ENCODE assay signal across 19 mouse cellular contexts in genomic region chr2:181548227-181548626, GRCm38 (mm10). TPM values are rescaled to one million over a fixed set of nuclear protein-coding genes. Genes with fewer than 3 reads are reported as not detected.
A peak's percentile ranks its signal among the peaks of the same experiment; 100 is the strongest.
DNase-seq lines count a peak whose midpoint lies in the region; ATAC-seq and TF ChIP-seq lines count a peak whose summit lies in the region.
"Had no signal": no experiment of that assay in that cellular context is flagged by ENCODE, and none has a peak within 500 bp of the region (broad histone marks: within the 10 kb centered on the region; RNA-seq: fewer than 3 reads in every experiment).

No protein-coding gene starts in this region.

- H3K36me3 ChIP-seq in heart, embryonic 12.5 days: peaks cover 72% of the 10 kb centered on the region
- peaks cover 0 to 33% of the 10 kb centered on the region in 2 experiments; a peak in 2 of 4 replicates for H3K36me3 ChIP-seq in MEL (ENCODE audit: control insufficient read depth in 1 of 2, insufficient read depth in 2 of 2, low read length in 2 of 2)
- H3K36me3 ChIP-seq in splenic B cell, adult 2 months (ENCODE audit: control insufficient read depth, insufficient read depth, low read length, poor library complexity, severe bottlenecking): peaks cover 29% of the 10 kb centered on the region

- DNase-seq in heart, adult 11 months: peak; percentile 24
- DNase-seq in MEL (ENCODE audit: low read depth, low spot score): peak; percentile 41
- DNase-seq in splenic B cell, adult 2 months (ENCODE audit: low read depth, low spot score): peak; percentile 18
- no peak for DNase-seq in thymus, postnatal 10 days (ENCODE audit: low spot score in 2 of 2)
- DNase-seq in left cerebral cortex, adult 2 months (ENCODE audit: extremely low spot score in 1 of 2, low spot score in 2 of 2): no peak
- DNase-seq: adrenal gland, adult 2 months; adrenal gland, postnatal 25 days; cerebellum, adult 11-12 months; cerebellum, adult 9-11 months; cerebellum, postnatal 36 days; forebrain, postnatal 0 days; gastrocnemius, postnatal 14 days; heart, postnatal 10 days; heart, postnatal 4 days had no signal

- H3K4me1 ChIP-seq in heart, embryonic 12.5 days (replicated peaks): 0 out of 2 replicates have a peak, but pooled peaks cover 6% of the 10 kb centered on the region
- no peaks in the 10 kb centered on the region for H3K4me1 ChIP-seq in MEL (ENCODE audit: control insufficient read depth in 1 of 2, insufficient read depth in 2 of 2, low read length in 2 of 2)
- H3K4me1 ChIP-seq: embryonic facial prominence, embryonic 10.5 days; forebrain, embryonic 13.5 days had no signal

- H3K79me2 ChIP-seq in MEL (ENCODE audit: control insufficient read depth, insufficient read depth, low read length, poor library complexity): 0 out of 2 replicates have a peak, but pooled peaks cover 1% of the 10 kb centered on the region

- TF ChIP-seq CTCF in MEL (IDR thresholded peaks at IDR 0.05 in 2 of 3, conservative IDR thresholded peaks at IDR 0.05 in 1 of 3; ENCODE audit: control insufficient read depth in 1 of 3, insufficient read depth in 1 of 3, low read depth in 2 of 3, low read length in 3 of 3, poor library complexity in 1 of 3, severe bottlenecking in 1 of 3): no peak
- TF ChIP-seq CTCF in left cerebral cortex, adult 2 months (IDR thresholded peaks at IDR 0.05): no peak

- no peak for TF ChIP-seq EP300 in MEL (IDR thresholded peaks at IDR 0.05; ENCODE audit: low read depth in 1 of 2, low read length in 2 of 2)

- no peak overlapping the region for H3K4me3 ChIP-seq in heart, embryonic 12.5 days
- H3K4me3 ChIP-seq in MEL (ENCODE audit: control insufficient read depth in 1 of 2, insufficient read depth in 1 of 2, low read depth in 2 of 2, low read length in 2 of 2): no peak overlapping the region
- H3K4me3 ChIP-seq in left cerebral cortex, adult 2 months: no peak overlapping the region
- H3K4me3 ChIP-seq: embryonic facial prominence, embryonic 10.5 days; forebrain, embryonic 13.5 days had no signal

- no peaks in the 10 kb centered on the region for H3K27me3 ChIP-seq in heart, embryonic 12.5 days (replicated peaks)
- no peaks in the 10 kb centered on the region for H3K27me3 ChIP-seq in MEL (ENCODE audit: control insufficient read depth in 1 of 2, insufficient read depth in 2 of 2, low read length in 2 of 2)
- H3K27me3 ChIP-seq in splenic B cell, adult 2 months (ENCODE audit: control insufficient read depth, insufficient read depth, low read length, poor library complexity, severe bottlenecking): no peaks in the 10 kb centered on the region
- H3K27me3 ChIP-seq: forebrain, embryonic 13.5 days had no signal

- no peak for TF ChIP-seq RAD21 in MEL (IDR thresholded peaks at IDR 0.05; ENCODE audit: low read depth, low read length)

- intact Hi-C loops in left cerebral cortex, adult 2 months (cut with DNase I): no loop called here

- H3K9me3 ChIP-seq in heart, embryonic 12.5 days (replicated peaks): no peaks in the 10 kb centered on the region
- no peaks in the 10 kb centered on the region for H3K9me3 ChIP-seq in MEL (replicated peaks; ENCODE audit: insufficient read depth, low read length)
- H3K9me3 ChIP-seq: embryonic facial prominence, embryonic 10.5 days; forebrain, embryonic 13.5 days had no signal

- ATAC-seq in heart, embryonic 12.5 days (ENCODE audit: insufficient number of reproducible peaks, low FRiP score): no peak
- ATAC-seq in granulocyte monocyte progenitor cell, adult 5-6 weeks (replicated peaks; ENCODE audit: poor library complexity, severe bottlenecking): peak; percentile 75
- ATAC-seq: forebrain, embryonic 13.5 days; forebrain, postnatal 0 days had no signal

- no peak for TF ChIP-seq POLR2A in MEL (IDR thresholded peaks at IDR 0.05; ENCODE audit: control insufficient read depth in 1 of 2, insufficient read depth in 1 of 2, low read depth in 1 of 2, low read length in 2 of 2, poor library complexity in 1 of 2)

- 79% methylated on average over 1 of the region's 1 CpGs for WGBS in heart, embryonic 12.5 days

- no peak overlapping the region for H3K9ac ChIP-seq in heart, embryonic 12.5 days
- H3K9ac ChIP-seq in MEL (ENCODE audit: control insufficient read depth, low read depth, low read length, poor library complexity, severe bottlenecking): no peak overlapping the region
- H3K9ac ChIP-seq: forebrain, embryonic 13.5 days; forebrain, postnatal 0 days; hindbrain, embryonic 14.5 days had no signal

- no peak overlapping the region for H3K4me2 ChIP-seq in heart, embryonic 12.5 days
- H3K4me2 ChIP-seq: forebrain, embryonic 13.5 days; hindbrain, embryonic 14.5 days had no signal

- no peak overlapping the region for H3K27ac ChIP-seq in heart, embryonic 12.5 days (ENCODE audit: poor library complexity, severe bottlenecking)
- no peak overlapping the region for H3K27ac ChIP-seq in MEL (ENCODE audit: control insufficient read depth, low read depth, low read length)
- no peak overlapping the region for H3K27ac ChIP-seq in left cerebral cortex, adult 2 months
- H3K27ac ChIP-seq: embryonic facial prominence, embryonic 10.5 days; forebrain, embryonic 13.5 days; hindbrain, embryonic 14.5 days had no signal

TF ChIP-seq in MEL, 35 proteins besides CTCF, POLR2A, EP300 and RAD21:
- TF ChIP-seq MAZ (IDR thresholded peaks at IDR 0.05; ENCODE audit: low read depth, low read length) (no peak), MYC (IDR thresholded peaks at IDR 0.05; ENCODE audit: low read depth, low read length) (peak; percentile 46; the same call in 1 of the 2 replicates)

RNA-seq across cellular contexts. Expression of gene Dnajc5, which starts 27.9 kb away (rescaled TPM):
- 89.5 and 91.9 TPM in 2 replicates for polyA plus RNA-seq in heart, embryonic 12.5 days (2016; fragmentation: Nextera tagmentation; extraction: Ambion mirVana)
- 50.6 and 51.9 TPM in 2 replicates for total RNA-seq in MEL (2012; rRNA removed)
- polyA plus RNA-seq in MEL (2012; ENCODE audit: insufficient read depth in 1 of 2, insufficient read length in 2 of 2, low read depth in 1 of 2, low replicate concordance in 2 of 2, missing spikeins in 1 of 2): 100 to 1,000 TPM in 1 of 2 experiments, 10 to 100 TPM in 1; 57.9 to 338 TPM
- total RNA-seq in granulocyte monocyte progenitor cell, adult 5-6 weeks (2014; fragmentation: Nextera tagmentation): 43.8 and 47.1 TPM in 2 replicates
- 46.4 and 54.5 TPM in 2 replicates for total RNA-seq in granulocyte monocyte progenitor cell, adult 5-6 weeks (2017)
- total RNA-seq in left cerebral cortex, adult 2 months (2021): 100 to 1,000 TPM; 288 to 300 TPM

RNA-seq across cellular contexts. Expression of gene Uckl1, which starts 36.5 kb away (rescaled TPM):
- polyA plus RNA-seq in heart, embryonic 12.5 days (2016; fragmentation: Nextera tagmentation; extraction: Ambion mirVana): 64.2 and 65.3 TPM in 2 replicates
- 15.2 and 15.6 TPM in 2 replicates for total RNA-seq in MEL (2012; rRNA removed)
- 10 to 100 TPM in 1 of 2 experiments, not detected in 1; 24.6 TPM for polyA plus RNA-seq in MEL (2012; ENCODE audit: insufficient read depth in 1 of 2, insufficient read length in 2 of 2, low read depth in 1 of 2, low replicate concordance in 2 of 2, missing spikeins in 1 of 2)
- 118 and 128 TPM in 2 replicates for total RNA-seq in granulocyte monocyte progenitor cell, adult 5-6 weeks (2014; fragmentation: Nextera tagmentation)
- 41.5 and 54.1 TPM in 2 replicates for total RNA-seq in granulocyte monocyte progenitor cell, adult 5-6 weeks (2017)
- total RNA-seq in left cerebral cortex, adult 2 months (2021): 10 to 100 TPM; 57.7 to 71.1 TPM

RNA-seq across cellular contexts. Expression of gene Prpf6, which starts 43.4 kb away (rescaled TPM):
- 46.8 and 48.8 TPM in 2 replicates for polyA plus RNA-seq in heart, embryonic 12.5 days (2016; fragmentation: Nextera tagmentation; extraction: Ambion mirVana)
- 56.0 and 58.7 TPM in 2 replicates for total RNA-seq in MEL (2012; rRNA removed)
- 10 to 100 TPM in 1 of 2 experiments, not detected in 1; 69.4 TPM for polyA plus RNA-seq in MEL (2012; ENCODE audit: insufficient read depth in 1 of 2, insufficient read length in 2 of 2, low read depth in 1 of 2, low replicate concordance in 2 of 2, missing spikeins in 1 of 2)
- 30.8 and 35.2 TPM in 2 replicates for total RNA-seq in granulocyte monocyte progenitor cell, adult 5-6 weeks (2014; fragmentation: Nextera tagmentation)
- total RNA-seq in granulocyte monocyte progenitor cell, adult 5-6 weeks (2017): 68.8 and 71.6 TPM in 2 replicates
- 10 to 100 TPM; 54.4 to 57.4 TPM for total RNA-seq in left cerebral cortex, adult 2 months (2021)

RNA-seq across cellular contexts. Expression of gene Zfp512b, which starts 44.4 kb away (rescaled TPM):
- polyA plus RNA-seq in heart, embryonic 12.5 days (2016; fragmentation: Nextera tagmentation; extraction: Ambion mirVana): 44.8 and 46.1 TPM in 2 replicates
- 13.4 and 15.5 TPM in 2 replicates for total RNA-seq in MEL (2012; rRNA removed)
- polyA plus RNA-seq in MEL (2012; ENCODE audit: insufficient read depth in 1 of 2, insufficient read length in 2 of 2, low read depth in 1 of 2, low replicate concordance in 2 of 2, missing spikeins in 1 of 2): 10 to 100 TPM in 1 of 2 experiments, not detected in 1; 37.6 TPM
- 21.1 and 23.5 TPM in 2 replicates for total RNA-seq in granulocyte monocyte progenitor cell, adult 5-6 weeks (2014; fragmentation: Nextera tagmentation)
- total RNA-seq in granulocyte monocyte progenitor cell, adult 5-6 weeks (2017): 11.6 and 15.6 TPM in 2 replicates
- 10 to 100 TPM; 83.1 to 93.8 TPM for total RNA-seq in left cerebral cortex, adult 2 months (2021)

RNA-seq across cellular contexts. Expression of gene Samd10, which starts 50.8 kb away (rescaled TPM):
- 12.4 and 13.4 TPM in 2 replicates for polyA plus RNA-seq in heart, embryonic 12.5 days (2016; fragmentation: Nextera tagmentation; extraction: Ambion mirVana)
- total RNA-seq in MEL (2012; rRNA removed): 0.56 and 0.89 TPM in 2 replicates
- polyA plus RNA-seq in MEL (2012; ENCODE audit: insufficient read depth in 1 of 2, insufficient read length in 2 of 2, low read depth in 1 of 2, low replicate concordance in 2 of 2, missing spikeins in 1 of 2): 1 to 10 TPM in 1 of 2 experiments, not detected in 1; 4.6 TPM
- 6.2 and 13.1 TPM in 2 replicates for total RNA-seq in granulocyte monocyte progenitor cell, adult 5-6 weeks (2014; fragmentation: Nextera tagmentation)
- total RNA-seq in granulocyte monocyte progenitor cell, adult 5-6 weeks (2017): 3.2 and 4.5 TPM in 2 replicates
- total RNA-seq in left cerebral cortex, adult 2 months (2021): 10 to 100 TPM; 21.5 to 22.0 TPM

Comparison
In these comparisons a context has a peak if more than half of its experiments do, and no peak if none do; other contexts are left out.
1. DNase-seq: peak in heart, adult 11 months (single experiment), MEL (single experiment) and splenic B cell, adult 2 months (single experiment); none in thymus, postnatal 10 days (0 of 2) and left cerebral cortex, adult 2 months (0 of 2).